Mouse (Mus musculus): ENCODE measurements around the gene Caprin2. TPM values are rescaled to one million over a fixed set of nuclear protein-coding genes. Genes with fewer than 3 reads are reported as not detected.

The Caprin2 gene
- total RNA-seq, 1 experiment: 25.7 TPM

DNA sequence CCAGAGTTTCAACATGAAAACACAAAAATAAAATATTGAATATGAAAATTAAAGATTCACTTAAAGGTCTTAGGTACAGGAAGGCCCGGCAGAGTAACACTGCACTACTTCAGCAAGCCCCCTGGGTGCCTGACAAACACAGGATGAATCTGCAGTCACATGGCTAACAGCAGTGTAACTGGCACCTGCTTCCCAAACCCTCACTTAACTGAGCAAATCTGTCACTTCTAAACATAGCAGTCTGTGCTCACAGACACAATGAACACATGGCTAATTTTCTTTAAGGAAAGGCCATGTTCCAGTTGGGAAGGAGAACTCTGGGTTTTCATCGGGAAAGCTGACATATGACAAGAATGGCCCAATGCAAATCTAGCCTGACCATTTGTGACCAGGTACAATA is 100.9 kb downstream of the Caprin2 start:
- H3K27ac ChIP-seq (ENCODE audit: insufficient read depth, low read depth, low read length, poor library complexity, severe bottlenecking): no peak overlapping the region
- no peaks in the 10 kb centered on the region for H3K9me3 ChIP-seq (ENCODE audit: control insufficient read depth, insufficient read depth, low read depth, low read length)
- H3K36me3 ChIP-seq (ENCODE audit: control insufficient read depth, insufficient read depth, low read length, poor library complexity, severe bottlenecking): peaks cover 6% of the 10 kb centered on the region
- H3K4me3 ChIP-seq (ENCODE audit: insufficient read depth in 1 of 2, low read depth in 1 of 2, low read length in 2 of 2, poor library complexity in 1 of 2, severe bottlenecking in 1 of 2): no peak overlapping the region
- in situ Hi-C loops (cut with MboI; ENCODE audit: low sequenced_read_pairs in 2 of 2, unreplicated experiment in 2 of 2): no loop called here
- no peaks in the 10 kb centered on the region for H3K4me1 ChIP-seq (ENCODE audit: control insufficient read depth in 2 of 2, insufficient read depth in 2 of 2, low read length in 2 of 2, poor library complexity in 1 of 2)
- H3K9ac ChIP-seq (ENCODE audit: insufficient read depth, low read depth, low read length, poor library complexity, severe bottlenecking): no peak overlapping the region
- TF ChIP-seq MAFK (IDR thresholded peaks at IDR 0.05; ENCODE audit: insufficient read depth, low read depth, low read length): no peak
- no peak for DNase-seq (ENCODE audit: low read depth, low spot score)

Other genes with a start within 250 kb of the Caprin2 start
- gene Ipo8, start 64.8 kb downstream of the Caprin2 start, total RNA-seq (2012; rRNA removed): 35.8 and 38.4 TPM in 2 replicates
- 193 and 205 TPM in 2 replicates for gene Sinhcaf, start 50.2 kb upstream of the Caprin2 start, total RNA-seq (2012; rRNA removed)
- 10.4 and 11.5 TPM in 2 replicates for gene Dennd5b, start 205.4 kb upstream of the Caprin2 start, total RNA-seq (2012; rRNA removed)
- gene Gm10203, start 233.9 kb upstream of the Caprin2 start, total RNA-seq (2012; rRNA removed): not detected in 2 replicates
- 5.3 and 6.8 TPM in 2 replicates for gene Etfbkmt, start 243.6 kb upstream of the Caprin2 start, total RNA-seq (2012; rRNA removed)

Data from ES-E14 (cell line).